Mouse (Mus musculus) 416B (cell line): ENCODE data around the gene Ralb.
A peak's percentile ranks its signal among the peaks of the same experiment; 100 is the strongest.

ENCODE experiments used
- DNase-seq: peaks from one replicate; pipeline ENCODE4 v3.0.0; 2011; ENCODE audit warnings: low read depth

Ralb gene

DNA sequence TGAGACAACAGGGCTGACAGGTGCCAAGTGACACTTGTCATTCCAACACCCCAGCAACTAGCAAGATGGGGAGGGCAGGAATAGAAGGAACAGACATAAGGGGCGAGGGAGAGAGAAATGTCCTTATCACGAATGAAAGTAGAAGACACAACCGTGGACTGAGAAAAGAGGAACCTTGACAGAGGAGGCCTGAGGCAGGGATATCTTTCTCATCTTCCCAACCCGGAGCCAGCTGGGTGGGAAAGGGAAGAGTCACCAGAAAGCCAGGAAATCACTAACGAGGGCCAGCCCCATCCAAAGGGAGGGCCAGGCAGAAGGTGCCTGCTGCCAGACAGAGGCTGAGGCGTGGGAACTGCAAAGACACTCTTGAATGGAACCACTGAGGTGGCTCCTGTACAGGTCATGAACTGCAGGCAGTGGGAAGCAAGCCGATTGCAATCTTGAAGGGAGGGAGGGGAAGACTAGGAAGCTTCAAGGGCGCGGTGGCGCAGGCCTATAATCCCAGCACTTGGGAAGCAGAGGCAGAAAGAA, 57.8 kb downstream of the Ralb start:
- no peak for DNase-seq

DNA sequence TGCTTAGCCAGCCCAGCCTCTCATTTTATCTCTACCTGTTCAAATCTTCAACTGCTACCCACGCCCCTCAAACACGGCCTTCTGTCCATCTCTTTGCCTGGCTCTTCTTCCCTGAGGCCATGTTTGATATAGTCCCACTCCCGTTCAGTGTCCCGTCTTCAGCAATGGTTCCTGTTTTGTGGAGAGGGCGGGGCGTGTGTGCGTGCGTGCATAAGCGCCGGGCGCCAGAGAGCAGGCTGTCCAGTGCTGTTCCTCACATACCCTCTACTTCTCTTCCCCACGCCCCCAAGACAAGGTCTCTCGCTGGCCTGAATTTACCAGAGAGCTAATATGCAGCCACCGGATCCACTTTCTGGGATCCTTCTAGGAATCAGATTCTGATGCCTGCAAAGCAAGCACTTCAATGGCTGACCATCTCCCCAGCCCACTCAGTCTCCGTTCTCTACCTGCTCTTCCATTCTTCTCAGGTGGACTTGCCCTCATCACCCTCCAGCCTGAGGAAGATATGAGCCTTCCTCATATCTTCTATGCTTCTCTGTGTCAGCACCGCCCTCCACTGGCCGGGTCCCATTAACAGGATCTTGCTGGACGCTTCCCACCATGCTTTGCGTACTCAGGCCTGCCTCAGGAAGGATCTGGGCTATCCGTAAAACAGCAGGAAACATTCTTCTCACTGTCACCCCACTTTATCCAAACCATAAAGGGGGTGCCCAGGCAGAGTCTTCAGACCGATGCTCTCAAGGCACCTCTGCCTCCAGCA, 60.8 kb downstream of the Ralb start:
- peak; percentile 14 for DNase-seq

- no peak for DNase-seq
Measured at GRCm38 (mm10) chr1:119442901-119443300, 61.7 kb downstream of the Ralb start.

DNA sequence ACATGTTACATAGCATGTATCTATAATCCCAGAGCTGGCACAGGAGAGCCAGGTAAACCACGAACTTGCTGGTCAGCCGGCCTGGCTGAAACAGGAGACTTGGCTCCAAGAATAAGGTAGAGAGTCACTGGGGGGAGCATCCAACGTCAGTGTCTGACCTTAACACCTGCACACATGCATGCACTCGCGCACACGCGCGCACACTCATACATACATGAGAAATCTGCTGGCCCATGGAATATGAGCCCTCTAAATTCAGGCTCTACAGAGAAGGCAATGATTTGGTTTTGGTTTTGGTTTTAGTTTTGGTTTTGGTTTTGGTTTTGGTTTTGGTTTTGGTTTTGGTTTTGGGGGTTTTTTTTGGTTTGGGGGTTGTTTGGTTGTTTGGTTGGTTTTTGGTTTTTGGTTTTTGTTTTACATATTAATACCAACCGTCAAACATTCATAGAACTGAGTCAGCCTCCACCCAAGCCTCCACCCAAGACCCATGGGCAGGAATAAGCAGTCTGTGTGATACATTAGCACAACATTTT, 66.4 kb downstream of the Ralb start:
- no peak for DNase-seq

DNA sequence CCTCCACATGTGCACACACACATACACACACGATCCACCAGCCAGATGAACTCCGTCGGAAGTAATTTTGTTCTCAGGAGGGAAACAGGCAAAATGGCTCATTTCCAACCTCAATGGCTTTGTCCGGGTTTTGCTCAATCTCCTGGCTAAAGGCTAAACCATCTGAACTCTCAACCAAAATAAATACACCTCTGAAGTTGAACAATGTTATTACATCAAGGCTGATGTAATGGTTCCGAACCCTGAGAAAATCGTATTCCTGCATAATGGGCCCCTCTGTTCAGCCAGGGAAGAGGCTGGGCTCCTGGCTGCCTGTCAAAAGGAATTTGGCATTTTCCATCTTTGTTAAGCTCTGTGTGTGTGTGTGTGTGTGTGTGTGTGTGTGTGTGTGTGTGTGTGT, 67.2 kb downstream of the Ralb start:
- no peak for DNase-seq

GRCm38 (mm10) chr1:119424141-119424860, 80.3 kb downstream of the Ralb start:
- DNase-seq, result no peak

GRCm38 (mm10) chr1:119423510-119423909, 81.1 kb downstream of the Ralb start:
- no peak for DNase-seq

DNA sequence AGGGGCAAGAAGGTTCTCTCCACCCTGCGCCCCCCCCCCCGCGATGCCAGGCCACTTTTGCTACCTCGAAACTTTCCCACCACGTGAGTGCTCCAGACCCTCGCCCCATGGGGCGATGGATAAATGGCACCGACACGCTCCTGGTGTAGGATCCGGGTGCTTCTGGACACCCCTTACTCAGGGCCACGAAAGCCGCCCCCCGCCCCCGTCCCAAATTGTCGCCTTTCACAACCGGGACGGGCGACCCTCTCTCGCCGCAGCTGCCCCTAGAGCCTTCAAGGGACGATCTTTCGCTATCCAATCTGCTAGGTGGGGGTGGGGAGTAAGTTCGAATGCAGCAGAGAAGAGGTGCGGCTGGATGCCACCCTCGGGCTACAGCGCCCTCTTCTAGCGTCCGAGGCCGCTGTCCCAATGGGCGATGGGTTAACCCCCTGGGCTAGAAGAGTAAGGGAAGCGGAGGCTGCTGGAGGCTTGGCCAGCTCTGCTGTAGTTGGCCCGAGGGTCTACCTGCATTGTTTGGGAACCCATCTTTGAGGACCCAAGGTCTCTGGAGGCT, 82.1 kb downstream of the Ralb start:
- no peak for DNase-seq

DNA sequence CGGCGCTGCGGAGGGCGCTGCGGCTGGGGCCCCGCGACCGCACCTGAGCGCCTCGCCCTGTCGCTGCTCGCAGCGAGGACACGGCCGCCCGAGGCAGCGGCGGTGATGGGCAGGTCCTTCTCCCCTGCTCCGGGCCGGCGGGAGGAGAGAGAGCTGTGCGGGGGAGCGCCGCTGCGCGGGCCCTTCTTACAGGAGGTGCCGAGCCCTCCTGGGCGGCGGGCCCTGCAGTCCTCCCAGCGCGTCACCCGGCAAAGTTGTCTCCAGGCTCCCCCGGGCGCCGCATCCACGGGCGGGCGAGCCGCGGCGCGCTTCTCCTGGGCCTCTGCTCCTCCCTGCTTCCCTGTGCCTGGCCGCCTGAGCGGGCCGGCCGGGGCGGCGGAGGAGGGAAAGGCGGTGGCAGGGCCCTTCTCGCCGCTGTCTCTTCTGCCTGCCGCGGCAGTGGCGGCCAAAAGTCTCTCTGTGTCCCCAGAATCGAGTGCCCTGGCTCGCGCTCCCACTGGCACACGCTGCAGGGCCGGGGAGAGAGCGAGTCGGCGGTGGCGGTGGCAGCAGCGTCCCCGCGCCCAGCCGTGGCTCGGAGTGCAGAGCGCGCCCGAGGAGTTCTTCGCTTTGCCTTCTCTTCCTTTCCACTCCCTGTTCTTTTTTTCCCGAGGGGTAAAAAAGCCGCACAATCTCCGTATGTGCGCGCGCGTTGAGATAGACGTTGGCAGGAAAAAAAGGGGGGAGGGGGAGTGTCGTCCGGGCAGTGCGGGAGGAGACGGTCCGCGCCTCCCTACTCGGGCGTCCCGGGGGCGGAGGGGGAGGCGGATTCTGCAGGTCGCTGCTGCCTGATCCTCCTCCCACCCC, 82.8 kb downstream of the Ralb start, which contains the start of gene Inhbb:
Gene Inhbb, minus strand, starts transcription at position 673 of the 846 bp plus-strand sequence.
- no peak for DNase-seq

GRCm38 (mm10) chr1:119420984-119421575, 83.5 kb downstream of the Ralb start:
- no peak for DNase-seq
